Mouse (Mus musculus) stomach, postnatal 0 days (tissue): Measurements from ENCODE around the gene Ralbp1.

Experiments
- CTCF ChIP-seq: IDR thresholded peaks from 2 replicates; pipeline ENCODE4 v1.5.1; 2016; ENCODE audit warnings: antibody characterized with exemption, low read depth, mild to moderate bottlenecking, moderate library complexity
- EP300 ChIP-seq: optimal IDR thresholded peaks from 2 replicates; pipeline ENCODE3; 2016; ENCODE audit warnings: antibody characterized with exemption

- TF ChIP-seq CTCF = no peak
- no peak for TF ChIP-seq EP300
Measured at GRCm38 (mm10) chr17:65798446-65798845, 87.2 kb downstream of the Ralbp1 start.
